Mouse (Mus musculus) cortical plate, adult 2 months (tissue): ENCODE results near the gene N4bp2.

Experiments
- CTCF ChIP-seq: fragments of 200-500 bp; IDR thresholded peaks from 2 replicates; pipeline ENCODE4 v1.5.1; 2011; ENCODE audit warnings: mild to moderate bottlenecking, control low read depth, low read length; ENCODE audit not compliant: insufficient read depth; ENCODE audit errors: extremely low read depth
- POLR2A ChIP-seq: fragments of 200-500 bp; IDR thresholded peaks from 2 replicates; pipeline ENCODE4 v1.6.1; 2011; ENCODE audit warnings: mild to moderate bottlenecking, low read length, control low read depth; ENCODE audit not compliant: insufficient read depth; ENCODE audit errors: extremely low read depth

DNA sequence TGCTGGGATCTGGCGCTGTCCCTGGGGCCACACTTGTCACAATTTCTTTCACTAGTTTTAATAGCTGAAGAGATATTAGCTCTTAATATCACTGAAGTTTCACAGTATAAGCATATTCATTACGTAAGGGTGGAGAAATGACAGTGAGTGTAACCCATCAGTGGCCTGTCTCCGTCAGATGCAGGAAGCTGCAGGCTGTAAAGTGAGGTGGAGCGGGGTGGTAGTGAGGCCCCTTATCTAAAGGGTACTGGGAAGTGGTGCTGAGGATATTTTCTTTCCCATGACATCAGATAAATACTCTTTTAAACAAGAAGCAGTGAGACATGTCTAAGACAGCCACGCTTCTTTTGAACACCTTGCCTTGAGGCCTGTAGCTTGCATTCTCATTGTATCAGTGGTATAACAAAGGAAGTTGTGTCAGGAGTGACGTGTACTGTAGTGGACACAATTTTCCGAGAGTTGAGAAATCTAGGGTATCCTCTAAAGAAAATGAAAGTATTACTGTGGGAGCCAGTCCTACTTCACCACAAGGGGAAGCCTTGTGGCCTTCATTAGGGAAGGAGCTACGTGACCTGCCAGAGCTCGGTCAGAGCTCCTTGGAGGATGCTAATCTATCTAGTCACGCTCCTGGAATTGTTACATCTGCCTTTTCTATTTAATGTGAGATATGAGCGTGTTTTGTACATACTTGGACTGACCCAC is 68.7 kb downstream of the N4bp2 start:
- no peak for TF ChIP-seq CTCF
- no peak for TF ChIP-seq POLR2A
